Mouse (Mus musculus): ENCODE measurements around the gene Ftsj3.
"Not testable (repeated sequence)": the region's sequence is repeated elsewhere in the genome, so short reads cannot be mapped to it uniquely, and the experiment has no call there.

Gene Ftsj3

GRCm38 (mm10) chr11:106268326-106269059, 12.6 kb upstream of the Ftsj3 start:
- peak; percentile 74 for DNase-seq (ENCODE audit: low spot score)

- DNase-seq (ENCODE audit: low spot score) = no peak
Observed at GRCm38 (mm10) chr11:106267871-106268270, 12.0 kb upstream of the Ftsj3 start.

GRCm38 (mm10) chr11:106267311-106267852, 11.5 kb upstream of the Ftsj3 start:
- peak; percentile 54 for DNase-seq (ENCODE audit: low spot score)

GRCm38 (mm10) chr11:106266431-106266830, 10.6 kb upstream of the Ftsj3 start:
- DNase-seq (ENCODE audit: low spot score) = no peak

- no peak for DNase-seq (ENCODE audit: low spot score)
Observed at GRCm38 (mm10) chr11:106265570-106265969, 9.7 kb upstream of the Ftsj3 start.

GRCm38 (mm10) chr11:106264988-106265387, 9.1 kb upstream of the Ftsj3 start:
- DNase-seq (ENCODE audit: low spot score) = no peak

- no peak for DNase-seq (ENCODE audit: low spot score)
Observed at GRCm38 (mm10) chr11:106263963-106264362, 8.1 kb upstream of the Ftsj3 start.

- no peak for DNase-seq (ENCODE audit: low spot score)
Observed at GRCm38 (mm10) chr11:106260826-106261450, 5.1 kb upstream of the Ftsj3 start.

- DNase-seq (ENCODE audit: low spot score) = no peak
Observed at GRCm38 (mm10) chr11:106256775-106257174, 896 bp upstream of the Ftsj3 start.

GRCm38 (mm10) chr11:106255174-106255573, 705 bp downstream of the Ftsj3 start:
- DNase-seq (ENCODE audit: low spot score) = no peak

GRCm38 (mm10) chr11:106254767-106255166, 1.1 kb downstream of the Ftsj3 start:
- no peak for DNase-seq (ENCODE audit: low spot score)

GRCm38 (mm10) chr11:106249326-106249725, 6.6 kb downstream of the Ftsj3 start:
- DNase-seq (ENCODE audit: low spot score) = no peak

GRCm38 (mm10) chr11:106246834-106247233, 9.0 kb downstream of the Ftsj3 start:
- no peak for DNase-seq (ENCODE audit: low spot score)

- not testable (repeated sequence) for DNase-seq (ENCODE audit: low spot score)
Observed at GRCm38 (mm10) chr11:106233978-106234377, 21.9 kb downstream of the Ftsj3 start.

- DNase-seq (ENCODE audit: low spot score) = no peak
Observed at GRCm38 (mm10) chr11:106220603-106221002, 35.3 kb downstream of the Ftsj3 start.

- peak; percentile 78 for DNase-seq (ENCODE audit: low spot score)
Observed at GRCm38 (mm10) chr11:106216730-106217490, 39.0 kb downstream of the Ftsj3 start, which contains the start of gene Ddx42. Ddx42 (plus strand) TSS chr11:106216926.

GRCm38 (mm10) chr11:106215927-106216729, 39.8 kb downstream of the Ftsj3 start, which contains the start of gene Ccdc47:
Ccdc47 (minus strand) TSS chr11:106216344.
- peak; percentile 77 for DNase-seq (ENCODE audit: low spot score)

GRCm38 (mm10) chr11:106215450-106215859, 40.4 kb downstream of the Ftsj3 start:
- DNase-seq (ENCODE audit: low spot score) = no peak

- DNase-seq (ENCODE audit: low spot score) = no peak
Observed at GRCm38 (mm10) chr11:106214856-106215255, 41.0 kb downstream of the Ftsj3 start.

- DNase-seq (ENCODE audit: low spot score) = no peak
Observed at GRCm38 (mm10) chr11:106212771-106213170, 43.1 kb downstream of the Ftsj3 start.

- no peak for DNase-seq (ENCODE audit: low spot score)
Observed at GRCm38 (mm10) chr11:106202123-106202465, 53.8 kb downstream of the Ftsj3 start, which contains the start of gene Strada. Strada (minus strand) TSS chr11:106202168.
